Mouse (Mus musculus) C2C12 (cell line): ENCODE results near the gene Emsy. TPM values are rescaled to one million over a fixed set of nuclear protein-coding genes. Genes with fewer than 3 reads are reported as not detected.

Experiments
- H3K27me3 ChIP-seq: one replicate; pipeline ENCODE4 v1.6.1; 2011; ENCODE audit not compliant: control insufficient read depth, insufficient read depth, insufficient read length
- H3K36me3 ChIP-seq: one replicate; pipeline ENCODE4 v1.6.1; 2011; ENCODE audit not compliant: control insufficient read depth, insufficient read depth
- H3K4me3 ChIP-seq: one replicate; pipeline ENCODE4 v1.5.1; 2011; ENCODE audit warnings: mild to moderate bottlenecking, control low read depth; ENCODE audit not compliant: poor library complexity, insufficient read depth, severe bottlenecking
- H3K79me2 ChIP-seq: one replicate; pipeline ENCODE4 v1.6.1; 2011; ENCODE audit not compliant: control insufficient read depth, insufficient read depth
- H3K79me3 ChIP-seq: one replicate; pipeline ENCODE4 v1.6.1; 2011; ENCODE audit warnings: low read depth, control low read depth
- H3ac ChIP-seq: one replicate; pipeline ENCODE3; 2011; ENCODE audit warnings: low read depth; ENCODE audit not compliant: control insufficient read depth, insufficient read length
- CEBPB ChIP-seq: IDR thresholded peaks from one replicate; pipeline ENCODE4 v1.6.1; 2011; ENCODE audit warnings: low read depth, mild to moderate bottlenecking, control low read depth, moderate library complexity
- CTCF ChIP-seq: IDR thresholded peaks from one replicate; pipeline ENCODE4 v1.5.1; 2011; ENCODE audit not compliant: control insufficient read depth, insufficient read depth, insufficient read length
- FOSL1 ChIP-seq: IDR thresholded peaks from one replicate; pipeline ENCODE4 v1.8.0; 2011; ENCODE audit warnings: mild to moderate bottlenecking, low read length; ENCODE audit not compliant: poor library complexity, insufficient read depth, severe bottlenecking
- MAX ChIP-seq: IDR thresholded peaks from one replicate; pipeline ENCODE4 v1.6.1; 2011; ENCODE audit warnings: mild to moderate bottlenecking, control low read depth
- MYOD1 ChIP-seq: IDR thresholded peaks from one replicate; pipeline ENCODE4 v1.6.1; 2011; ENCODE audit warnings: low read depth; ENCODE audit not compliant: control insufficient read depth, insufficient read length
- MYOG ChIP-seq: IDR thresholded peaks from one replicate; pipeline ENCODE4 v1.6.1; 2011; ENCODE audit not compliant: control insufficient read depth, insufficient read length; ENCODE audit errors: extremely low read depth
- USF1 ChIP-seq: IDR thresholded peaks from one replicate; pipeline ENCODE4 v1.6.1; 2011; ENCODE audit warnings: low read depth, mild to moderate bottlenecking, control low read depth, moderate library complexity
- polyA plus RNA-seq: library from polyadenylated mRNA; unstranded; fragments of >200 nt; fragmentation: generic; extraction: Trizol; gene quantifications from one replicate; pipeline ENCODE4 v1.2.1, GENCODE M21; 2012; ENCODE audit warnings: missing spikeins

Emsy gene
- polyA plus RNA-seq, 1 experiment: 12.1 TPM

GRCm38 (mm10) chr7:98594731-98595130 lies 61.9 kb downstream of the Emsy start:
- no peaks in the 10 kb centered on the region for H3K79me2 ChIP-seq
- H3K27me3 ChIP-seq: no peaks in the 10 kb centered on the region
- no peak overlapping the region for H3K4me3 ChIP-seq
- TF ChIP-seq MYOD1 (no peak), USF1 (no peak), MYOG (no peak), MAX (no peak), CEBPB (no peak), FOSL1 (no peak), CTCF (no peak)
- peaks cover 78% of the 10 kb centered on the region for H3K36me3 ChIP-seq
- no peaks in the 10 kb centered on the region for H3K79me3 ChIP-seq
- no peak overlapping the region for H3ac ChIP-seq

- Histone ChIP-seq H3K79me3 (no peaks in the 10 kb centered on the region), H3K36me3 (peaks cover 79% of the 10 kb centered on the region)
These were observed 63.3 kb downstream of the Emsy start for GRCm38 (mm10) chr7:98593276-98593675.

GRCm38 (mm10) chr7:98589028-98589427 lies 67.6 kb downstream of the Emsy start:
- H3K27me3 ChIP-seq: no peaks in the 10 kb centered on the region
- no peak overlapping the region for H3ac ChIP-seq
- no peaks in the 10 kb centered on the region for H3K79me2 ChIP-seq
- H3K4me3 ChIP-seq: no peak overlapping the region
- H3K36me3 ChIP-seq: peaks cover 47% of the 10 kb centered on the region
- no peak for TF ChIP-seq FOSL1
- TF ChIP-seq CTCF: no peak
- TF ChIP-seq MYOD1: no peak
- TF ChIP-seq USF1: no peak
- H3K79me3 ChIP-seq: no peaks in the 10 kb centered on the region

More at GRCm38 (mm10) chr7:98593276-98593675, 63.3 kb downstream of the Emsy start:
- no peaks in the 10 kb centered on the region for H3K27me3 ChIP-seq
- TF ChIP-seq USF1 (no peak), MYOD1 (no peak), MAX (no peak), FOSL1 (no peak), CEBPB (no peak), MYOG (no peak), CTCF (no peak)
- H3K4me3 ChIP-seq: no peak overlapping the region
- no peak overlapping the region for H3ac ChIP-seq
- H3K79me2 ChIP-seq: no peaks in the 10 kb centered on the region

DNA sequence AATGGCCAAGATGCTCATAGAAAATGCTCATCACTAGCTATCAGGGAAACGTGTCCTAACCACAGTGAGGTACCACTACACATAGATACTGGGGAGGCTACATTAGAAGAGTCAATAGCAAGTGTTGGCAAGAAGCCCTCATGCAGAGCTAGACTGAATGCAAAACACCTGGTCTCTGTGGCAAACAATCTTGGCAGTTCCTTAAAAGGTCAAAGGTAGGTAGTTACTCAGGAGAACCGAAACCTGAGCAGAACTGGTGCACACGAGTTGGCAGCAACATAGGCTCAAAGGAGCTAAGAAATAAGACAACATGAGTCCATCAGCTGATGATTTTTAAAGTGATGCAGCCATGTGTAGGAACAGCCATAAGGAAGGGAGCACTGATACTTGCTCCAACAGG lies 70.3 kb downstream of the Emsy start:
- Histone ChIP-seq H3K4me3 (no peak overlapping the region), H3K27me3 (no peaks in the 10 kb centered on the region), H3K36me3 (peaks cover 27% of the 10 kb centered on the region), H3K79me3 (no peaks in the 10 kb centered on the region), H3K79me2 (no peaks in the 10 kb centered on the region), H3ac (no peak overlapping the region)
- TF ChIP-seq CEBPB: no peak
- TF ChIP-seq MYOG: no peak
- TF ChIP-seq CTCF: no peak
- no peak for TF ChIP-seq MYOD1
- no peak for TF ChIP-seq MAX
- TF ChIP-seq USF1: no peak
- no peak for TF ChIP-seq FOSL1

- peaks cover 11% of the 10 kb centered on the region for H3K36me3 ChIP-seq
- H3K79me3 ChIP-seq: no peaks in the 10 kb centered on the region
- H3ac ChIP-seq: no peak overlapping the region
- TF ChIP-seq MYOD1: no peak
- no peaks in the 10 kb centered on the region for H3K79me2 ChIP-seq
- no peak overlapping the region for H3K4me3 ChIP-seq
- H3K27me3 ChIP-seq: no peaks in the 10 kb centered on the region
These were observed 72.0 kb downstream of the Emsy start for GRCm38 (mm10) chr7:98584555-98584954.

GRCm38 (mm10) chr7:98581266-98581665 lies 75.3 kb downstream of the Emsy start:
- no peaks in the 10 kb centered on the region for H3K79me2 ChIP-seq
- no peaks in the 10 kb centered on the region for H3K79me3 ChIP-seq
- H3K4me3 ChIP-seq: no peak overlapping the region
- no peaks in the 10 kb centered on the region for H3K36me3 ChIP-seq
- TF ChIP-seq CTCF: no peak
- TF ChIP-seq MAX: no peak
- no peak for TF ChIP-seq MYOD1
- no peak for TF ChIP-seq FOSL1
- no peak for TF ChIP-seq USF1
- TF ChIP-seq CEBPB: no peak
- TF ChIP-seq MYOG: no peak
- H3K27me3 ChIP-seq: no peaks in the 10 kb centered on the region
- no peak overlapping the region for H3ac ChIP-seq
